8 mouse cellular contexts compared by ENCODE assay signal in the genomic region with DNA sequence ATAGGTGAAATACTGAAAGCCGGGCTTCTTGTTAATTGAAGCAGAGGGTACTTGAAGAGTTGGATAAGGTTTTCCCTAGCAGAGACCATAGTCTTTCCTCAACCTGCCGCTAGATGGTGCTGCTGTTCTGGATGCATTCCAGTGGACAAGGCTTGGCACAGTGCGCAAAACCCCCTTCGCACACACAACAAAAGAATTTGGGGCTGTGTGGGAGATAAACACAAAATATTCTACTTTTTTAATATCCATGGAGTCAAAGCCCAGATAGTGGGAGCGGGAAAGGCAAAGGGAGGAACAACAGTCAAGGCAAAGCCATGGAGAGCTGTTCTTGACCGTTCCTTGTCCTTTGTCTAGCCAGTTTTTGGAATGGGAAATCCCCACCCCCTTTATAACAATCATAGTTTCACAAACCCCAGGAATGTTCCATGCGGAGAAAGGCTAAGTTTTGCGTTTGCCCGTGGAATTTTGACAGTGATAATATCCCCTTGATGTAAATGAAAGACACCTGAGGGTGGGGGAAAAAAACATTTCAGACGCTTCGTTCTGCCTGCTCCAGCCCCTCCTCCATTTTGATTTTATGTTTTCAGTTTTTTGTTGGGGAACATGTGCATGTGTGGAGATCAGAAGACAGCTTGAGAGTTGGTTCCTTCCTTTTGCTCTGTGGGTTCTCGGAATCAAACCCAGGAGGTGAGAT. TPM values are rescaled to one million over a fixed set of nuclear protein-coding genes. Genes with fewer than 3 reads are reported as not detected.
DNase-seq lines count a peak whose midpoint lies in the region; ATAC-seq and TF ChIP-seq lines count a peak whose summit lies in the region.

No protein-coding gene starts in this region.

- peak; percentile 96 to 98 for TF ChIP-seq CTCF in CH12.LX (conservative IDR thresholded peaks at IDR 0.05 in 1 of 2, IDR thresholded peaks at IDR 0.05 in 1 of 2; ENCODE audit: low read depth in 2 of 2, low read length in 2 of 2)

- H3K4me3 ChIP-seq in CH12.LX (replicated peaks in 1 of 3; ENCODE audit: low read depth in 2 of 3, low read length in 2 of 3, poor library complexity in 1 of 3): peak overlapping the region in 2 of 3 experiments; percentile 60 to 85
- peak overlapping the region; percentile 78; the same call in 1 of the 2 replicates for H3K4me3 ChIP-seq in forebrain, embryonic 13.5 days

- dilution Hi-C loops in CH12.LX (cut with MboI; ENCODE audit: extremely low pct_ligation_motif_present, extremely low pct_unique_long_range_greater_than_20kb, low sequenced_read_pairs): no loop called here

- H3K36me3 ChIP-seq in CH12.LX (replicated peaks in 1 of 2; ENCODE audit: control insufficient read depth in 1 of 2, insufficient read depth in 1 of 2, low read length in 1 of 2): peaks cover 18 to 21% of the 10 kb centered on the region in 2 experiments
- H3K36me3 ChIP-seq in forebrain, embryonic 13.5 days (ENCODE audit: poor library complexity, severe bottlenecking): peaks cover 24% of the 10 kb centered on the region

- no peak overlapping the region for H3K27ac ChIP-seq in CH12.LX (ENCODE audit: insufficient read depth, low read depth)
- peak overlapping the region; percentile 96 for H3K27ac ChIP-seq in forebrain, embryonic 13.5 days

- TF ChIP-seq RAD21 in CH12.LX (IDR thresholded peaks at IDR 0.05; ENCODE audit: low read depth, low read length): peak; percentile 95

- H3K9me3 ChIP-seq in CH12.LX (replicated peaks; ENCODE audit: low read length): no peaks in the 10 kb centered on the region
- no peaks in the 10 kb centered on the region for H3K9me3 ChIP-seq in forebrain, embryonic 13.5 days (replicated peaks)

- peaks cover 32% of the 10 kb centered on the region for H3K79me2 ChIP-seq in CH12.LX (replicated peaks; ENCODE audit: control insufficient read depth, extremely low read depth, insufficient read depth, poor library complexity, severe bottlenecking)

- peaks cover 4 to 52% of the 10 kb centered on the region in 2 experiments for H3K4me1 ChIP-seq in CH12.LX (ENCODE audit: control insufficient read depth in 1 of 2, insufficient read depth in 2 of 2)
- peaks cover 50% of the 10 kb centered on the region for H3K4me1 ChIP-seq in forebrain, embryonic 13.5 days

- in situ Hi-C loops in CH12.LX (cut with MboI; ENCODE audit: low pct_ligation_motif_present, low pct_unique_long_range_greater_than_20kb, low sequenced_read_pairs): loop anchor here (5.0 to 10.0 kb wide), 2 partner anchors 62 to 194 kb away; a partner anchor contains a TSS

- H3K9ac ChIP-seq in CH12.LX (ENCODE audit: insufficient read depth, low read depth): 0 out of 2 replicates have a peak overlapping the region, but pooled peaks have one; percentile 53
- peak overlapping the region; percentile 39; the same call in 1 of the 2 replicates for H3K9ac ChIP-seq in forebrain, embryonic 13.5 days

- ATAC-seq in forebrain, embryonic 13.5 days: peak; percentile 44; the same call in 1 of the 2 replicates
- peak; percentile 66; the same call in 1 of the 2 replicates for ATAC-seq in neutrophil, adult 5-6 weeks (ENCODE audit: extremely low read depth, insufficient number of reproducible peaks, low FRiP score, poor library complexity, severe bottlenecking)

- peak; percentile 96 for DNase-seq in CH12.LX (ENCODE audit: extremely low read depth)
- peak; percentile 94 for DNase-seq in c-Kit-positive CD71-positive TER-119-negative erythroid progenitor cells, embryonic 14.5 days (ENCODE audit: low read depth)
- peak; percentile 91 to 95 for DNase-seq in heart, postnatal 14 days
- peak; percentile 89 for DNase-seq in layer of hippocampus, adult 11-12 months (ENCODE audit: low spot score)
- peak; percentile 90 to 92 for DNase-seq in lung, adult 18-20 months
- DNase-seq in testis, postnatal 14 days (ENCODE audit: low spot score): peak; percentile 84

- TF ChIP-seq POLR2A in CH12.LX (IDR thresholded peaks at IDR 0.05; ENCODE audit: low read depth, low read length): no peak

- TF ChIP-seq EP300 in CH12.LX (IDR thresholded peaks at IDR 0.05; ENCODE audit: low read length): no peak

- intact Hi-C loops in heart, postnatal 14 days (cut with DNase I): loop anchor here (1.0 to 5.0 kb wide), 3 partner anchors 32 to 194 kb away; a partner anchor contains a TSS

- H3K4me2 ChIP-seq in CH12.LX (ENCODE audit: insufficient read depth, low read depth, poor library complexity, severe bottlenecking): peak overlapping the region; percentile 71
- H3K4me2 ChIP-seq in forebrain, embryonic 13.5 days: peak overlapping the region; percentile 97

- WGBS in forebrain, embryonic 13.5 days: 21% methylated on average over 12 of the region's 12 CpGs

- no peaks in the 10 kb centered on the region for H3K27me3 ChIP-seq in CH12.LX (replicated peaks)
- no peaks in the 10 kb centered on the region for H3K27me3 ChIP-seq in forebrain, embryonic 13.5 days

TF ChIP-seq in CH12.LX, 34 proteins besides CTCF, POLR2A, EP300 and RAD21:
- TF ChIP-seq MAFK (IDR thresholded peaks at IDR 0.05; ENCODE audit: insufficient replicate concordance, low read length) (no peak), NRF1 (IDR thresholded peaks at IDR 0.05; ENCODE audit: low read depth, low read length) (peak; percentile 53), SMC3 (IDR thresholded peaks at IDR 0.05; ENCODE audit: low read depth, low read length) (peak; percentile 86), IRF4 (IDR thresholded peaks at IDR 0.05; ENCODE audit: low read depth, low read length) (0 out of 2 replicates have a peak, but pooled peaks have one; percentile 21), MAX (IDR thresholded peaks at IDR 0.05; ENCODE audit: low read length) (no peak), SIN3A (IDR thresholded peaks at IDR 0.05; ENCODE audit: low read length) (peak; percentile 45; the same call in 1 of the 2 replicates), MYC (IDR thresholded peaks at IDR 0.05; ENCODE audit: low read depth, low read length) (no peak)

RNA-seq across cellular contexts. Expression of a gene that starts 1.1 kb away (rescaled TPM):
- total RNA-seq in CH12.LX (2012; rRNA removed): 116 and 157 TPM in 2 replicates
- total RNA-seq in CH12.LX (2014; rRNA removed): 256 TPM in 2 replicates
- 303 and 317 TPM in 2 replicates for polyA plus RNA-seq in CH12.LX (2012; ENCODE audit: insufficient read length, low read depth)
- polyA plus RNA-seq in forebrain, embryonic 13.5 days (2015; fragmentation: Nextera tagmentation; extraction: Ambion mirVana): 93.7 and 99.6 TPM in 2 replicates
- 10 to 100 TPM; 39.7 to 42.1 TPM for total RNA-seq in heart, postnatal 14 days (2021)
- 92.3 and 106 TPM in 2 replicates for total RNA-seq in neutrophil, adult 5-6 weeks (2017)

RNA-seq across cellular contexts. Expression of a gene that starts 2.6 kb away (rescaled TPM):
- total RNA-seq in CH12.LX (2012; rRNA removed): 0.08 and 0.21 TPM in 2 replicates
- total RNA-seq in CH12.LX (2014; rRNA removed): 0.32 and 0.35 TPM in 2 replicates
- 0.63 and 1.0 TPM in 2 replicates for polyA plus RNA-seq in CH12.LX (2012; ENCODE audit: insufficient read length, low read depth)
- polyA plus RNA-seq in forebrain, embryonic 13.5 days (2015; fragmentation: Nextera tagmentation; extraction: Ambion mirVana): 0.15 and 0.43 TPM in 2 replicates
- total RNA-seq in heart, postnatal 14 days (2021): 1 to 10 TPM; 2.7 to 3.2 TPM
- total RNA-seq in neutrophil, adult 5-6 weeks (2017): 3.3 and 3.7 TPM in 2 replicates

RNA-seq across cellular contexts. Expression of a gene that starts 10.8 kb away (rescaled TPM):
- total RNA-seq in CH12.LX (2012; rRNA removed): 1,622 and 2,071 TPM in 2 replicates
- 2,161 and 2,200 TPM in 2 replicates for total RNA-seq in CH12.LX (2014; rRNA removed)
- polyA plus RNA-seq in CH12.LX (2012; ENCODE audit: insufficient read length, low read depth): 1,500 and 1,728 TPM in 2 replicates
- polyA plus RNA-seq in forebrain, embryonic 13.5 days (2015; fragmentation: Nextera tagmentation; extraction: Ambion mirVana): 654 and 701 TPM in 2 replicates
- 100 to 1,000 TPM; 236 to 287 TPM for total RNA-seq in heart, postnatal 14 days (2021)
- total RNA-seq in neutrophil, adult 5-6 weeks (2017): 265 and 300 TPM in 2 replicates

RNA-seq across cellular contexts. Expression of a gene that starts 12.7 kb away (rescaled TPM):
- not detected in 2 replicates for total RNA-seq in CH12.LX (2012; rRNA removed)
- not detected in 2 replicates for total RNA-seq in CH12.LX (2014; rRNA removed)
- 0.26 TPM in 1 of 2 replicates, not detected in the other for polyA plus RNA-seq in CH12.LX (2012; ENCODE audit: insufficient read length, low read depth)
- 1.00 and 1.1 TPM in 2 replicates for polyA plus RNA-seq in forebrain, embryonic 13.5 days (2015; fragmentation: Nextera tagmentation; extraction: Ambion mirVana)
- 10 to 100 TPM; 14.8 to 20.2 TPM for total RNA-seq in heart, postnatal 14 days (2021)
- total RNA-seq in neutrophil, adult 5-6 weeks (2017): 0.70 and 0.74 TPM in 2 replicates

RNA-seq across cellular contexts. Expression of a gene that starts 12.9 kb away (rescaled TPM):
- total RNA-seq in CH12.LX (2012; rRNA removed) (0.08 TPM in 2 replicates), CH12.LX (2014; rRNA removed) (not detected in 2 replicates)
- 0.25 TPM in 1 of 2 replicates, not detected in the other for polyA plus RNA-seq in CH12.LX (2012; ENCODE audit: insufficient read length, low read depth)
- polyA plus RNA-seq in forebrain, embryonic 13.5 days (2015; fragmentation: Nextera tagmentation; extraction: Ambion mirVana): 0.45 and 0.87 TPM in 2 replicates
- total RNA-seq in heart, postnatal 14 days (2021): 1 to 10 TPM; 2.9 to 4.1 TPM
- total RNA-seq in neutrophil, adult 5-6 weeks (2017): 0.58 and 0.86 TPM in 2 replicates
